Mouse (Mus musculus): ENCODE measurements around the gene Cd300ld5. TPM values are rescaled to one million over a fixed set of nuclear protein-coding genes. Genes with fewer than 3 reads are reported as not detected.

The Cd300ld5 gene
- polyA plus RNA-seq, 1 experiment from 2014 or later = not detected

- WGBS (ENCODE audit: insufficient replicate concordance) = 78% methylated on average over 5 of the region's 5 CpGs
- H3K9me3 ChIP-seq (replicated peaks; ENCODE audit: control insufficient read depth, low read length) = no peaks in the 10 kb centered on the region
These were observed 33.5 kb downstream of the Cd300ld5 start for GRCm38 (mm10) chr11:115004070-115004469.

GRCm38 (mm10) chr11:115001474-115002040 lies 36.0 kb downstream of the Cd300ld5 start, which contains the start of gene Cd300c2:
Gene Cd300c2, minus strand, starts transcription at chr11:115001880.
- Histone ChIP-seq H3K4me1 (ENCODE audit: control insufficient read depth, insufficient read depth, low read length) (no peaks in the 10 kb centered on the region), H3K27ac (ENCODE audit: low read depth, low read length) (no peak within 1 kb of the TSS), H3K9me3 (replicated peaks; ENCODE audit: control insufficient read depth, low read length) (no peaks in the 10 kb centered on the region), H3K27me3 (ENCODE audit: control insufficient read depth, insufficient read depth, low read length) (no peaks in the 10 kb centered on the region), H3K4me2 (no peak within 1 kb of the TSS), H3K36me3 (ENCODE audit: control insufficient read depth, insufficient read depth, low read length) (no peaks in the 10 kb centered on the region), H3K9ac (ENCODE audit: low read depth, low read length) (no peak within 1 kb of the TSS), H3K4me3 (ENCODE audit: low read depth, low read length) (no peak within 1 kb of the TSS)
- ATAC-seq (replicated peaks; ENCODE audit: insufficient number of reproducible peaks, low FRiP score, low TSS enrichment) = no peak
- WGBS (ENCODE audit: insufficient replicate concordance) = 80% methylated on average over 7 of the region's 7 CpGs

More at GRCm38 (mm10) chr11:115004070-115004469, 33.5 kb downstream of the Cd300ld5 start:
- H3K4me1 ChIP-seq (ENCODE audit: control insufficient read depth, insufficient read depth, low read length) = no peaks in the 10 kb centered on the region
- H3K9ac ChIP-seq (ENCODE audit: low read depth, low read length) = no peak overlapping the region
- H3K4me2 ChIP-seq = no peak overlapping the region
- no peak overlapping the region for H3K4me3 ChIP-seq (ENCODE audit: low read depth, low read length)
- H3K27me3 ChIP-seq (ENCODE audit: control insufficient read depth, insufficient read depth, low read length) = no peaks in the 10 kb centered on the region
- H3K36me3 ChIP-seq (ENCODE audit: control insufficient read depth, insufficient read depth, low read length) = no peaks in the 10 kb centered on the region
- no peak overlapping the region for H3K27ac ChIP-seq (ENCODE audit: low read depth, low read length)
- no peak for ATAC-seq (replicated peaks; ENCODE audit: insufficient number of reproducible peaks, low FRiP score, low TSS enrichment)

- no peak within 1 kb of the TSS for H3K9ac ChIP-seq (ENCODE audit: low read depth, low read length)
- ATAC-seq (replicated peaks; ENCODE audit: insufficient number of reproducible peaks, low FRiP score, low TSS enrichment) = no peak
- H3K9me3 ChIP-seq (replicated peaks; ENCODE audit: control insufficient read depth, low read length) = no peaks in the 10 kb centered on the region
- no peak within 1 kb of the TSS for H3K4me2 ChIP-seq
- no peaks in the 10 kb centered on the region for H3K36me3 ChIP-seq (ENCODE audit: control insufficient read depth, insufficient read depth, low read length)
- no peak within 1 kb of the TSS for H3K4me3 ChIP-seq (ENCODE audit: low read depth, low read length)
- 0 out of 2 replicates have a peak, but pooled peaks cover 3% of the 10 kb centered on the region for H3K27me3 ChIP-seq (ENCODE audit: control insufficient read depth, insufficient read depth, low read length)
- no peaks in the 10 kb centered on the region for H3K4me1 ChIP-seq (ENCODE audit: control insufficient read depth, insufficient read depth, low read length)
- no peak within 1 kb of the TSS for H3K27ac ChIP-seq (ENCODE audit: low read depth, low read length)
- 66% methylated on average over 4 of the region's 4 CpGs for WGBS (ENCODE audit: insufficient replicate concordance)
These were observed 47.8 kb downstream of the Cd300ld5 start, which contains the start of gene Cd300ld for GRCm38 (mm10) chr11:114989793-114990192. Gene Cd300ld, minus strand, starts transcription at chr11:114989922.

- no peak overlapping the region for H3K9ac ChIP-seq (ENCODE audit: low read depth, low read length)
- H3K4me1 ChIP-seq (ENCODE audit: control insufficient read depth, insufficient read depth, low read length) = no peaks in the 10 kb centered on the region
- H3K4me3 ChIP-seq (ENCODE audit: low read depth, low read length) = no peak overlapping the region
- peaks cover 4% of the 10 kb centered on the region; the same call in 1 of the 2 replicates for H3K9me3 ChIP-seq (replicated peaks; ENCODE audit: control insufficient read depth, low read length)
- H3K4me2 ChIP-seq = no peak overlapping the region
- H3K27ac ChIP-seq (ENCODE audit: low read depth, low read length) = no peak overlapping the region
- ATAC-seq (replicated peaks; ENCODE audit: insufficient number of reproducible peaks, low FRiP score, low TSS enrichment) = no peak
- no peaks in the 10 kb centered on the region for H3K36me3 ChIP-seq (ENCODE audit: control insufficient read depth, insufficient read depth, low read length)
- WGBS (ENCODE audit: insufficient replicate concordance) = 58% methylated on average over 4 of the region's 4 CpGs
- no peaks in the 10 kb centered on the region for H3K27me3 ChIP-seq (ENCODE audit: control insufficient read depth, insufficient read depth, low read length)
These were observed 55.7 kb downstream of the Cd300ld5 start for GRCm38 (mm10) chr11:114981866-114982265.

Other genes starting within 250 kb of the Cd300ld5 start
- 0.09 TPM in 1 of 2 replicates, not detected in the other for gene Btbd17, start 241.8 kb downstream of the Cd300ld5 start, polyA plus RNA-seq (2014; fragmentation: Nextera tagmentation; extraction: Ambion mirVana)
- 0.27 TPM in 1 of 2 replicates, not detected in the other for gene Gpr142, start 238.8 kb downstream of the Cd300ld5 start, polyA plus RNA-seq (2014; fragmentation: Nextera tagmentation; extraction: Ambion mirVana)
- 21.8 and 23.0 TPM in 2 replicates for gene Gprc5c, start 186.6 kb downstream of the Cd300ld5 start, polyA plus RNA-seq (2014; fragmentation: Nextera tagmentation; extraction: Ambion mirVana)
- 0.84 and 1.4 TPM in 2 replicates for gene Cd300a, start 147.7 kb downstream of the Cd300ld5 start, polyA plus RNA-seq (2014; fragmentation: Nextera tagmentation; extraction: Ambion mirVana)
- gene Cd300lb, start 103.4 kb downstream of the Cd300ld5 start, polyA plus RNA-seq (2014; fragmentation: Nextera tagmentation; extraction: Ambion mirVana) = 1.7 and 2.4 TPM in 2 replicates
- gene Cd300c, start 68.6 kb downstream of the Cd300ld5 start, polyA plus RNA-seq (2014; fragmentation: Nextera tagmentation; extraction: Ambion mirVana) = not detected in 2 replicates
- not detected in 2 replicates for gene Cd300ld, start 47.8 kb downstream of the Cd300ld5 start, polyA plus RNA-seq (2014; fragmentation: Nextera tagmentation; extraction: Ambion mirVana)
- 0.93 and 0.96 TPM in 2 replicates for gene Cd300c2, start 35.9 kb downstream of the Cd300ld5 start, polyA plus RNA-seq (2014; fragmentation: Nextera tagmentation; extraction: Ambion mirVana)
- not detected in 2 replicates for gene Cd300ld2, start 21.6 kb downstream of the Cd300ld5 start, polyA plus RNA-seq (2014; fragmentation: Nextera tagmentation; extraction: Ambion mirVana)
- gene Cd300ld4, start 10.8 kb downstream of the Cd300ld5 start, polyA plus RNA-seq (2014; fragmentation: Nextera tagmentation; extraction: Ambion mirVana) = not detected in 2 replicates
- gene Cd300ld3, start 10.6 kb upstream of the Cd300ld5 start, polyA plus RNA-seq (2014; fragmentation: Nextera tagmentation; extraction: Ambion mirVana) = not detected in 2 replicates
- not detected in 2 replicates for gene Cd300e, start 24.4 kb upstream of the Cd300ld5 start, polyA plus RNA-seq (2014; fragmentation: Nextera tagmentation; extraction: Ambion mirVana)
- gene Rab37, start 53.7 kb upstream of the Cd300ld5 start, polyA plus RNA-seq (2014; fragmentation: Nextera tagmentation; extraction: Ambion mirVana) = 1.3 and 2.9 TPM in 2 replicates
- 0.19 and 0.20 TPM in 2 replicates for gene Cd300lf, start 96.2 kb upstream of the Cd300ld5 start, polyA plus RNA-seq (2014; fragmentation: Nextera tagmentation; extraction: Ambion mirVana)
- gene Slc9a3r1, start 125.6 kb upstream of the Cd300ld5 start, polyA plus RNA-seq (2014; fragmentation: Nextera tagmentation; extraction: Ambion mirVana) = 26.4 and 31.1 TPM in 2 replicates
- gene Tmem104, start 149.7 kb upstream of the Cd300ld5 start, polyA plus RNA-seq (2014; fragmentation: Nextera tagmentation; extraction: Ambion mirVana) = 7.5 and 8.2 TPM in 2 replicates
- gene Nat9, start 150.1 kb upstream of the Cd300ld5 start, polyA plus RNA-seq (2014; fragmentation: Nextera tagmentation; extraction: Ambion mirVana) = 13.7 and 15.7 TPM in 2 replicates
- gene Grin2c, start 229.5 kb upstream of the Cd300ld5 start, polyA plus RNA-seq (2014; fragmentation: Nextera tagmentation; extraction: Ambion mirVana) = 0.13 TPM in 1 of 2 replicates, not detected in the other
- 10.0 and 12.0 TPM in 2 replicates for gene Fdxr, start 239.3 kb upstream of the Cd300ld5 start, polyA plus RNA-seq (2014; fragmentation: Nextera tagmentation; extraction: Ambion mirVana)

All from heart, embryonic 11.5 days (tissue).